Mouse (Mus musculus): ENCODE measurements around the gene Auts2. TPM values are rescaled to one million over a fixed set of nuclear protein-coding genes. Genes with fewer than 3 reads are reported as not detected.

Auts2 gene
- polyA plus RNA-seq, 1 experiment from 2014 or later = 4.4 TPM

GRCm38 (mm10) chr5:131844519-131844800 lies 698.7 kb downstream of the Auts2 start:
- Histone ChIP-seq H3K4me3 (ENCODE audit: low read depth, low read length) (no peak overlapping the region), H3K9me3 (ENCODE audit: low read length) (no peaks in the 10 kb centered on the region), H3K27me3 (replicated peaks; ENCODE audit: insufficient read depth, low read length) (no peaks in the 10 kb centered on the region), H3K4me2 (replicated peaks; ENCODE audit: low read depth, low read length) (no peak overlapping the region), H3K4me1 (ENCODE audit: insufficient read depth, low read depth, low read length) (no peaks in the 10 kb centered on the region), H3K36me3 (ENCODE audit: insufficient read depth, low read length) (no peaks in the 10 kb centered on the region), H3K27ac (ENCODE audit: low read length) (no peak overlapping the region), H3K9ac (replicated peaks; ENCODE audit: low read depth) (no peak overlapping the region)
- DNase-seq (ENCODE audit: low spot score) = no peak
- TF ChIP-seq CTCF (IDR thresholded peaks at IDR 0.05) (no peak), EP300 (IDR thresholded peaks at IDR 0.05) (no peak)
- no peak for ATAC-seq
- WGBS = 62% methylated on average over 9 of the region's 9 CpGs

GRCm38 (mm10) chr5:131843766-131844518 lies 699.2 kb downstream of the Auts2 start:
- no peak overlapping the region for H3K4me3 ChIP-seq (ENCODE audit: low read depth, low read length)
- no peak overlapping the region for H3K27ac ChIP-seq (ENCODE audit: low read length)
- TF ChIP-seq EP300 (IDR thresholded peaks at IDR 0.05) = no peak
- H3K27me3 ChIP-seq (replicated peaks; ENCODE audit: insufficient read depth, low read length) = no peaks in the 10 kb centered on the region
- H3K4me2 ChIP-seq (replicated peaks; ENCODE audit: low read depth, low read length) = no peak overlapping the region
- H3K36me3 ChIP-seq (ENCODE audit: insufficient read depth, low read length) = no peaks in the 10 kb centered on the region
- no peak for ATAC-seq
- H3K9ac ChIP-seq (replicated peaks; ENCODE audit: low read depth) = no peak overlapping the region
- H3K9me3 ChIP-seq (ENCODE audit: low read length) = no peaks in the 10 kb centered on the region
- no peak for DNase-seq (ENCODE audit: low spot score)
- no peaks in the 10 kb centered on the region for H3K4me1 ChIP-seq (ENCODE audit: insufficient read depth, low read depth, low read length)
- WGBS = 68% methylated on average over 9 of the region's 9 CpGs

- no peak overlapping the region for H3K4me2 ChIP-seq (replicated peaks; ENCODE audit: low read depth, low read length)
- ATAC-seq (no peak), DNase-seq (ENCODE audit: low spot score) (no peak)
- H3K36me3 ChIP-seq (ENCODE audit: insufficient read depth, low read length) = no peaks in the 10 kb centered on the region
- no peaks in the 10 kb centered on the region for H3K27me3 ChIP-seq (replicated peaks; ENCODE audit: insufficient read depth, low read length)
- no peaks in the 10 kb centered on the region for H3K4me1 ChIP-seq (ENCODE audit: insufficient read depth, low read depth, low read length)
- TF ChIP-seq EP300 (IDR thresholded peaks at IDR 0.05) = no peak
- WGBS = 54% methylated on average over 14 of the region's 14 CpGs
- no peaks in the 10 kb centered on the region for H3K9me3 ChIP-seq (ENCODE audit: low read length)
- H3K9ac ChIP-seq (replicated peaks; ENCODE audit: low read depth) = no peak overlapping the region
- H3K27ac ChIP-seq (ENCODE audit: low read length) = no peak overlapping the region
- H3K4me3 ChIP-seq (ENCODE audit: low read depth, low read length) = no peak overlapping the region
Observed at GRCm38 (mm10) chr5:131839657-131840315, 703.4 kb downstream of the Auts2 start.

- no peak overlapping the region for H3K4me3 ChIP-seq (ENCODE audit: low read depth, low read length)
- no peaks in the 10 kb centered on the region for H3K9me3 ChIP-seq (ENCODE audit: low read length)
- WGBS = 49% methylated on average over 10 of the region's 10 CpGs
- no peaks in the 10 kb centered on the region for H3K27me3 ChIP-seq (replicated peaks; ENCODE audit: insufficient read depth, low read length)
- ATAC-seq = no peak
- TF ChIP-seq EP300 (IDR thresholded peaks at IDR 0.05) = no peak
- TF ChIP-seq CTCF (IDR thresholded peaks at IDR 0.05) = no peak
- H3K9ac ChIP-seq (replicated peaks; ENCODE audit: low read depth) = no peak overlapping the region
- no peak for DNase-seq (ENCODE audit: low spot score)
- H3K27ac ChIP-seq (ENCODE audit: low read length) = no peak overlapping the region
- no peaks in the 10 kb centered on the region for H3K4me1 ChIP-seq (ENCODE audit: insufficient read depth, low read depth, low read length)
- H3K4me2 ChIP-seq (replicated peaks; ENCODE audit: low read depth, low read length) = no peak overlapping the region
- H3K36me3 ChIP-seq (ENCODE audit: insufficient read depth, low read length) = no peaks in the 10 kb centered on the region
Observed at GRCm38 (mm10) chr5:131839023-131839422, 704.1 kb downstream of the Auts2 start.

DNA sequence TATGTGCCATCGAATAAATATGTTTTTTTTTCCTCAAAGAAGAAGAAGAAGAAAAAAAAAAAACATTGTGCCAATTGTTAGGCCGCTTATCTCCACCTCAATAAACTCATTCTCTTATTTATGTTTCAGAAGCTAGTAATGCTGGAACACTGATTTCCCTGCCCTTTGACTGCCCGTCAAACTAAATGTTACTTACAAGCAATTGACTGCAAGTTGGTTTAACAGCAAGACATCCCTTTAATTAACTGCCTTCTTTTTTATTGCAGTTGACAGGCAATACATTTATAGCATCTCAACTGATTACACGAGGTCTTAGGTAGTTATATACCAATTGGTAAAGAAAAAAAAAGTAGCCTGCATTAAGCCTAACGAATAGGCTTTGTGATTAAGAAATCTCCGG lies 705.1 kb downstream of the Auts2 start:
- Histone ChIP-seq H3K4me1 (ENCODE audit: insufficient read depth, low read depth, low read length) (no peaks in the 10 kb centered on the region), H3K9me3 (ENCODE audit: low read length) (no peaks in the 10 kb centered on the region), H3K36me3 (ENCODE audit: insufficient read depth, low read length) (no peaks in the 10 kb centered on the region), H3K9ac (replicated peaks; ENCODE audit: low read depth) (no peak overlapping the region), H3K4me3 (ENCODE audit: low read depth, low read length) (no peak overlapping the region), H3K27me3 (replicated peaks; ENCODE audit: insufficient read depth, low read length) (no peaks in the 10 kb centered on the region), H3K27ac (ENCODE audit: low read length) (no peak overlapping the region), H3K4me2 (replicated peaks; ENCODE audit: low read depth, low read length) (no peak overlapping the region)
- TF ChIP-seq CTCF (IDR thresholded peaks at IDR 0.05) = no peak
- TF ChIP-seq EP300 (IDR thresholded peaks at IDR 0.05) = no peak
- ATAC-seq (no peak), DNase-seq (ENCODE audit: low spot score) (no peak)
- 78% methylated on average over 6 of the region's 6 CpGs for WGBS

- Histone ChIP-seq H3K27me3 (replicated peaks; ENCODE audit: insufficient read depth, low read length) (no peaks in the 10 kb centered on the region), H3K4me2 (replicated peaks; ENCODE audit: low read depth, low read length) (no peak overlapping the region), H3K4me3 (ENCODE audit: low read depth, low read length) (no peak overlapping the region), H3K9ac (replicated peaks; ENCODE audit: low read depth) (no peak overlapping the region), H3K27ac (ENCODE audit: low read length) (no peak overlapping the region), H3K4me1 (ENCODE audit: insufficient read depth, low read depth, low read length) (no peaks in the 10 kb centered on the region), H3K36me3 (ENCODE audit: insufficient read depth, low read length) (no peaks in the 10 kb centered on the region), H3K9me3 (ENCODE audit: low read length) (no peaks in the 10 kb centered on the region)
- no peak for TF ChIP-seq CTCF (IDR thresholded peaks at IDR 0.05)
- no peak for TF ChIP-seq EP300 (IDR thresholded peaks at IDR 0.05)
- WGBS = 56% methylated on average over 6 of the region's 6 CpGs
- ATAC-seq (peak; percentile 41; the same call in 1 of the 2 replicates), DNase-seq (ENCODE audit: low spot score) (peak; percentile 42)
Observed at GRCm38 (mm10) chr5:131836014-131836735, 707.0 kb downstream of the Auts2 start.

Measured in lung, postnatal 0 days (tissue).